Mouse (Mus musculus): ENCODE results near the gene Ggta1.

Gene Ggta1

DNA sequence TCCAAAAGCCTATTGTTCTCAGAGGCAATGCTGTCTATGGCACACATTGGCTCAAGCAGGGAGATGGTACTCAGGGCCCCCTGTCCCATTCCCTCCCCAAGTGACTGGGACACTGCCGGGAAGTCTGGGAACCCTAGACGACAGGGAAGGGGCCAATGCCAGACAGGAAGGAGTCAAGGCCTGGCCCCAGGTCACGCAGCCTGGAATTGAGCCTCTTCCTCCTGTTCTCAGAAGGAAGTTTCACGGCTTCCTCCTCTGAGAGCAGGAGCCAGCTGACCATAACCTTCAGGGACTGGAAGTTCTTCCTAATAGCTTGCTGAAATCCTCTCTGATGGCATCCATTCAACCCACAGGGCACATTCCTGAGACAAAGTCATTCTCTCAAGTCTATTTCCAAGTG lies 29.6 kb downstream of the Ggta1 start:
- DNase-seq, result no peak

GRCm38 (mm10) chr2:35432472-35432871 lies 30.6 kb downstream of the Ggta1 start:
- DNase-seq, result no peak

DNA sequence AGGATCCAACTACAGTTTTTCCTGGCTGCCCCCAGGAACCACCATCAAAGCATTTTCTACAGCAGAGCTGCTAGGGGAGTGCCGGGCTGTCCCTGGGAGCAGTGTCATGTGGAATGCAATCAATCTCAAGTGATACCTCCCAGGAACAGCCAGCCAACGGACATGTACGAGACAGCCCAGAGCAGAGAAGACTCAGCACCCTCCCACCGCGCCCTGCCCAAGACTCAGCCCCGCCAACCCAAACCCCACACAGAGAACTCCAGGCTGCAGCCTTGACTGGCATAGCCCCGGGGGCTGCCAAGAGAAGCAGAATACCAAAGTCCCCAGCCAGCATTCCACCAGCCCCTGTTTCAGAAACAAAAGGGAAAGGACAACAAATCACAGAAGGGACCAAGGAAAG lies 31.0 kb downstream of the Ggta1 start:
- DNase-seq, result no peak

GRCm38 (mm10) chr2:35430806-35431205 lies 32.2 kb downstream of the Ggta1 start:
- no peak for DNase-seq

GRCm38 (mm10) chr2:35428615-35429300 lies 34.3 kb downstream of the Ggta1 start:
- DNase-seq, result no peak

DNA sequence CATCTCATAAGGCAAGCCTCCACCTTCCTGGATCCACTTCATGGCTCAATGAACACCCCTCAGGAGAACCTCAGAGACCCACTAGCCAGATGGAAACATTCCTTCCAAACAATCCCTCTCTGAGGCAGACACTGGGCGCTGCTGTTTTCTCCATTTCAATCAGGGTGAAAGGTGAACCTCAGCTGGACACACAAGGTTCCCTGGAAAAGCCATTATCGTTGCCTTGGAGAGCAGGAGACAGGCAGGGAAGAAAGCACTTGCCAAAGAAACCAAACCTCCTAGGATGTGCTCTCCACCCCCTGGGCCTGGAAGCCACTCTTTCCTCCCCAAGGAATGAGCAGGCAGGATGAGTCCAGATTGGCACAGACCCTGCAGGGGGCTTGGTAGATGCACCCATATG lies 35.5 kb downstream of the Ggta1 start:
- DNase-seq, result no peak

DNA sequence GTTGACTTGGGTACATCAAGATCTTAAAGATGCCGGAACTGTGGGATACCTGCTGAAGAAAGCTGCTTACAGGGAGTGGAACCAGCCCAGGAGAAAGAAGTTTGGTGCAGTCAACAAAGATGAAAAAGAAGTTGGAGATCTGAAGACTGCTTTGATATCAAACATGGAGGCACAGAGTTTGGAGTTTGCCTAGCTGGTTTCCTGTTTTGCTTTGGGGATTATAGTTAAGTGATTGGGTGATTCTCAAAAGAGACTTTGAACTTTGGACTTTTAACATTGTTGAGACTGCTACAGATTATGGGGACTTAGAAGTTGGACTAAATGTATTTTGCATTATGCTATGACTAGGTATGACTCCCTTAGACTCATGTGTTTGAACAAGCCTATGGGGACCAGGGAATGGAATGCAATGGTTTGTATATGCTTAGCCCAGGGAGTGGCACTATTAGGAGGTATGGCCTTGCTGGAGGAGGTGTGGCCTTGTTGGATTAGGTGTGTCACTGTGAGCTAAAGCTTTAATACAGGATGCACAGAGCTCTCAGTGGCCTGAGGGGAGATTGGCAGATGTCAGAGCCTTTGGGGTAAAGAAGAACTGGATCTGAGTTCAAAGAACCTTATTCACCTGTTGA lies 39.2 kb downstream of the Ggta1 start:
- no peak for DNase-seq

DNA sequence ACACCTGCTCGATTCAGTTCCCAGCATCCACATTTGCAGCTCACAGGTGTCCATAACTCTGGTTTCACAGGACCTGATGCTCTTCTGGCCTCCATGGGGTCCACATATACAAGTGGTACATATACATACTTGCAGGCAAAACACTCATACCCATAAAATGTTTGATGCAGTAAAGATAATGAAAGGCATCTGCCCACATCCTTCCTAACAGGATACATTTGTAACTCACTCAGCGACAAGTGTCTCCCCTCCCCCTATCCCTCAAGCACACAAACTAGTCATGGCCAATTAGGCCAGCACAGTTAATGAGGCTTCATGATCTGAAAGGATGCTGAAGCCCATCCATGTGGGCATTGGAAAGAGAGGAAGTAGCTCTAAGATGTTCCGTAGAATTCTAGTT lies 40.6 kb downstream of the Ggta1 start:
- no peak for DNase-seq

GRCm38 (mm10) chr2:35420681-35421080 lies 42.4 kb downstream of the Ggta1 start:
- no peak for DNase-seq

DNA sequence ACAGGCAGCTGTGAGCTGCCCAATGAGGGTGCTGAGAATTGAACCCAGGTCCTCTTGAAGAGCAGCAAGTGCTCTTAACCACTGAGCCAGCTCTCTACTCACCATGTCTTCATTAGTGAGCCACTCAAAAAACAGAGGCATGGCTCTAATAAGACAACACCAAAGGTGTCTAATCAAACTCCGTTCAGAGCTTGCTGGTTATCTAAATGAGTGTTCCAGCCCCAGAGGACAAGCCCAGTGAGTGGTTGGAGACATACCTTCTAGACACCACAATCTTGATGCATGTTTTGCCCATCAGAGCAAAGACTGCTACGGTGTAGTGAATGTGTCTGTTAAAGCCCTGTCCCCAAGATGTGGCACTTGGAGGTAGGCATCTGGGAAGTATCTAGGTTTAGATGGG lies 43.4 kb downstream of the Ggta1 start:
- DNase-seq, result no peak

- no peak for DNase-seq
Measured at GRCm38 (mm10) chr2:35419243-35419642, 43.8 kb downstream of the Ggta1 start.

DNA sequence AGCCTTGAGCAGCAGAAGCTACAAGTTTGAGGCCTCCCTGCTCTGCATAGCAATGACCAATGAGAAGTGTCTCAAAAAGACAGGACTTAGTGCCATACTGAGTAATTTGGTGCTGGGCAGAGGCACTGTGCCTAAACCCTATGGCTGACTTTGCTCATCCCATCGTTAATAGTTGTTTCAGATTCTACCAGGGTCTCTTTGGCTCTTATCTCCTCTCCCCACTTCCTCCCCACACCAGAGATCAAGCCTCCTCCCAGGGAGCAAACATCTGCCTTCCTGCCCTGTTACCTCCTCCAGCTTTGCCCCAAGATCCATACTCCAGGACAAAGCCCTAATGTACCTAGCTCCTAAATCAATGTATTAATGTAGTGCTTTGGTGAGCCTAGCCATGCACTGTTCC lies 45.8 kb downstream of the Ggta1 start:
- DNase-seq, result no peak

GRCm38 (mm10) chr2:35416473-35416872 lies 46.6 kb downstream of the Ggta1 start:
- no peak for DNase-seq

- no peak for DNase-seq
Measured at GRCm38 (mm10) chr2:35412810-35413209, 50.2 kb downstream of the Ggta1 start.

- DNase-seq, result no peak
Measured at GRCm38 (mm10) chr2:35412246-35412645, 50.8 kb downstream of the Ggta1 start.

GRCm38 (mm10) chr2:35411640-35412190 lies 51.3 kb downstream of the Ggta1 start:
- DNase-seq, result no peak

- no peak for DNase-seq
Measured at GRCm38 (mm10) chr2:35409466-35409865, 53.6 kb downstream of the Ggta1 start.

DNA sequence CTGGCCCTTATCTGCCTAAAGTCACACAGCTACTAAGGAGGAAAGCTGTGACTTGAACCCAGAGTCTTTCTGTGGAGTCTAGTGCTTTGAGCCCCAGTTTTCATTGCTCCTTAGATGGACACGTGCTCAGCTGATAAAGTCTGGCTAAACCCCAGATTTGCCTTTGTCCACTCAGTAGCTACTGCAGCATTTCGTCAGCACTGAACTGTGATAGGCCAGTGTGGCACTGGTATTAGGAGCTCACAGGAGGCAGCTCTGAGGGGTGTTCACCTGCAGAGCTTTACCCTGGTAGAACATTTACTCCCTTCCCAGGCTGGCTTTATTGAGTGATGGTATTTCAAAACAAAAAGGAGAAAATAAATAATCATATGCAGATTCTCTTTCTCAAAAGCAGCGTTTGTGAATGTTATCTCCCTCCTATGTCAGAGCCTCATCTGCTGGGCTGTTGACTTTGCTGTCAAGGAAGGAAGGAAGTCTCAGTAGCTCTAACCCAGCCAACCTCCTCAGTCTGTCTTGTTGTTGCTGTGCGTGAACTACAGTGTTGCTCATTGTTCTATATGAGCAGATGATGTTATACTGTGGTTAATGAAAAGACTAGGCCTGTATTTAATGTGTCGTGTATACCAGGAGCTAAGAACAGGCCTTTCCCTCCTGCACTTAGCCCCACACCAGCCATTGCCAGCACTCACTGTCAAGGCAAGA lies 54.5 kb downstream of the Ggta1 start:
- no peak for DNase-seq

GRCm38 (mm10) chr2:35407878-35408277 lies 55.2 kb downstream of the Ggta1 start:
- no peak for DNase-seq

- DNase-seq, result no peak
Measured at GRCm38 (mm10) chr2:35407266-35407665, 55.8 kb downstream of the Ggta1 start.

- DNase-seq, result no peak
Measured at GRCm38 (mm10) chr2:35406611-35407010, 56.4 kb downstream of the Ggta1 start.

DNA sequence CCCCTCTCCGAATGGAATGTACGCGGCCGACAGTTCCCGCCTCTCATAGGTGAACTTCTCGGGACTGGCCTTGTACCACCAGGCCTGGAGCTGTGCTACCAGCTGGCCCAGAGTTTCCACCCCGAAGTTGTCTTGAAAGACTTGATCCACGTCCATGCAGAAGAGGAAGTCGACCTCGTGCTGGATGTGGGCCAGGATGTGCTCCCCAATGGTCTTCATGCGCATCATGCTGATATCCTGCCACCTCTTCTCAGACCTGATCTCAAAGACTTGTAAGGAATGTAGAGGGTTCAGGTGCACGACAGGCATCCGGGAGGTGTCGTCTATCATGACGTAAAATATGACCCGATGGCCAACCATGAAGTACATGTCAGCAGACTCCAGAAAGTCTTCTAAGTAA lies 60.6 kb downstream of the Ggta1 start:
- no peak for DNase-seq

DNA sequence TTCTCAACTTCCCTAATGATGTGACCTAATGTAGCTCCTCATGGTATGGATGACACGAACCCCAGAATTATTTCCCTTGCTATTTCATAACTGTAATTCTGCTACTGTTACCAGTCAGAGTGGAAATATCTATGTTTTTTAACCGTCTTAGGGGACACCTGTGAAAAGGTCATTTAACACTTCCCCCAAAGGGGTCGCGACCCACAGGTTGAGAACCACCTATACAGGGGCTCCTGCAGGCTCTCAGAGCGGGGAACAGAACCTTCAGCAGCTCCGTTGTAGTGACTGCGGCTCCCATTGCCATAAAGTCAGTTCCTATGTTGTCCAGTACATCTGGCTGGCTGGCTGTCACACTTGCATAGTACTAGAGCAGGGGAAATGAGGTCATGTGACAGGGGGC lies 62.3 kb downstream of the Ggta1 start:
- no peak for DNase-seq

Measured in thymus, adult 18-20 months (tissue).